Mouse (Mus musculus) limb, embryonic 14.5 days (tissue): ENCODE data around the gene Atg4c. TPM values are rescaled to one million over a fixed set of nuclear protein-coding genes. Genes with fewer than 3 reads are reported as not detected.

Experiments used
- ATAC-seq: fragments of 200-750 bp; cut with Nextera tagmentation; 2 replicates; pipeline ENCODE4 v1.8.0; 2017; ENCODE audit warnings: low read depth, moderate number of reproducible peaks, moderate TSS enrichment; ENCODE audit not compliant: low FRiP score
- DNase-seq: peaks from one replicate; pipeline ENCODE4 v3.0.0-alpha.2; 2015; ENCODE audit warnings: low spot score
- H3K27ac ChIP-seq: fragments of 300-500 bp; sonication (generic); replicated peaks from 2 replicates; pipeline ENCODE4 v1.5.1; 2014; ENCODE audit warnings: low read depth, mild to moderate bottlenecking, low read length, moderate library complexity, mixed read lengths
- H3K27me3 ChIP-seq: fragments of 300-500 bp; sonication (generic); 2 replicates; pipeline ENCODE4 v1.6.1; 2014; ENCODE audit warnings: low read length, mixed read lengths; ENCODE audit not compliant: control insufficient read depth, insufficient read depth
- H3K36me3 ChIP-seq: fragments of 300-500 bp; sonication (generic); 2 replicates; pipeline ENCODE4 v1.6.1; 2014; ENCODE audit warnings: mild to moderate bottlenecking, low read length, moderate library complexity, mixed read lengths; ENCODE audit not compliant: control insufficient read depth, insufficient read depth
- H3K4me1 ChIP-seq: fragments of 300-500 bp; sonication (generic); 2 replicates; pipeline ENCODE4 v1.6.1; 2014; ENCODE audit warnings: antibody characterized with exemption, low read length, mixed read lengths; ENCODE audit not compliant: control insufficient read depth, insufficient read depth
- H3K4me2 ChIP-seq: fragments of 300-500 bp; sonication (generic); replicated peaks from 2 replicates; pipeline ENCODE4 v1.6.1; 2014; ENCODE audit warnings: low read depth, mild to moderate bottlenecking, low read length, moderate library complexity; ENCODE audit not compliant: severe bottlenecking
- H3K4me3 ChIP-seq: fragments of 300-500 bp; sonication (generic); replicated peaks from 2 replicates; pipeline ENCODE4 v1.5.1; 2014; ENCODE audit warnings: low read length
- H3K9ac ChIP-seq: fragments of 300-500 bp; sonication (generic); 2 replicates; pipeline ENCODE4 v1.6.1; 2014; ENCODE audit warnings: mild to moderate bottlenecking, low read depth, low read length, moderate library complexity; ENCODE audit not compliant: severe bottlenecking
- H3K9me3 ChIP-seq: fragments of 300-500 bp; sonication (generic); 2 replicates; pipeline ENCODE4 v1.6.1; 2016; ENCODE audit warnings: low read length; ENCODE audit not compliant: control insufficient read depth
- POLR2A ChIP-seq: fragments of 200-500 bp; IDR thresholded peaks from 2 replicates; pipeline ENCODE4 v1.8.0; 2012; ENCODE audit warnings: inconsistent platforms, mild to moderate bottlenecking, moderate library complexity, borderline replicate concordance; ENCODE audit not compliant: insufficient read depth, insufficient read length; ENCODE audit errors: extremely low read depth
- WGBS: fragments of 180-500 bp; shearing (Covaris S2); extraction: QIAGEN DNeasy Blood & Tissue Kit; methylation state at CpG from one replicate; pipeline ENCODE4 v1.1.7; 2014; 5-methylcytosine and 5-hydroxymethylcytosine counted together
- polyA plus RNA-seq, 2 experiments: library from polyadenylated mRNA; depleted of rRNA in 1 of 2; stranded (reverse) in 1 of 2; unstranded in 1 of 2; fragments of >200 nt; fragmentation: Nextera tagmentation in 1 of 2; extraction: Ambion mirVana in 1 of 2; gene quantifications; 2 replicates each; pipeline versions ENCODE4 v1.2.1 to v1.2.3; 2012 to 2014

Atg4c gene
- polyA plus RNA-seq, 2 experiments = 11.8 to 13.7 TPM

DNA sequence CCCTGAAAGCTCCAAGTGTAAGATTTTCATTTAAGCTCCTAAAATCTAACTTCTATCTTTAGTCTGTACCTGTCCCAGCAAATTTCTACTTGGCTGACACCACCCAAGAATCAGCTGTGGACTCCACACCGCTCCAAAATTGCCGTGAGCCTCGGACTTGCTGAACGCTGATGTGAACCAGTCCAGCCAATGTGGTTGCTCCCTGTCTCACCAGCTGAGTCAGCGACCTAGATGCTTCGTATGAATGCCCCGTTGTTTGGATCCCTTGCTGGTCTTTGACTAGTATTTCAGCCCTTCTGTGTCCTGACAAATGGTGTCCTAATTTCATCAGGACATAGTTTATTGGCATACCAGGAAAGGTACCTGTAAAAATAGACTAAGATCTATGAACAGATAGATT lies 19.5 kb upstream of the Atg4c start:
- WGBS = 86% methylated on average over 7 of the region's 7 CpGs
- no peak overlapping the region for H3K9ac ChIP-seq
- no peaks in the 10 kb centered on the region for H3K36me3 ChIP-seq
- ATAC-seq (no peak), DNase-seq (no peak)
- no peak overlapping the region for H3K4me2 ChIP-seq
- H3K27me3 ChIP-seq = no peaks in the 10 kb centered on the region
- H3K9me3 ChIP-seq = no peaks in the 10 kb centered on the region
- H3K4me3 ChIP-seq = no peak overlapping the region
- H3K4me1 ChIP-seq = no peaks in the 10 kb centered on the region
- H3K27ac ChIP-seq = no peak overlapping the region
- no peak for TF ChIP-seq POLR2A

DNA sequence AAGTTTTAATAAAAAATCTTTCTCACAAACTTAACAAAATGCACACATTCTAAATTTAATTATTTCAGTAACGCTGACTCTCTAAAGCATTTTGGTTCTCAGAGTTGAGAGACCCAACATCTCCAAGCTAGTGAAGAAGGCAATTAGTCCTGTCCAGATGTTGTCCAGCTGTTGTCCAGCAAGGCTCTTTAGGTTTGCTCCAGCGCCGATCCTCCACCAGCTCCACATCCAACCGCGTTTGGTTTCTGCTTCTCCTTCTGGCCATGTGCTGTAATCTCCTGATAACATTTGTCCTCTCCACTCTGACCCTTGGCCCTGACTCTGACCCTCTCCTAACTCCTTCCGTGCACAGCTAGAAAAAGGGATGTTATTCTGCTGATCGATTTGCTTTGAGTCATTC lies 16.9 kb upstream of the Atg4c start:
- no peak for ATAC-seq
- TF ChIP-seq POLR2A = no peak
- Histone ChIP-seq H3K36me3 (no peaks in the 10 kb centered on the region), H3K9ac (no peak overlapping the region), H3K27ac (no peak overlapping the region), H3K27me3 (no peaks in the 10 kb centered on the region), H3K9me3 (no peaks in the 10 kb centered on the region), H3K4me1 (peaks cover 3% of the 10 kb centered on the region; the same call in 1 of the 2 replicates), H3K4me3 (no peak overlapping the region), H3K4me2 (no peak overlapping the region)
- no peak for DNase-seq
- 54% methylated on average over 7 of the region's 7 CpGs for WGBS

DNA sequence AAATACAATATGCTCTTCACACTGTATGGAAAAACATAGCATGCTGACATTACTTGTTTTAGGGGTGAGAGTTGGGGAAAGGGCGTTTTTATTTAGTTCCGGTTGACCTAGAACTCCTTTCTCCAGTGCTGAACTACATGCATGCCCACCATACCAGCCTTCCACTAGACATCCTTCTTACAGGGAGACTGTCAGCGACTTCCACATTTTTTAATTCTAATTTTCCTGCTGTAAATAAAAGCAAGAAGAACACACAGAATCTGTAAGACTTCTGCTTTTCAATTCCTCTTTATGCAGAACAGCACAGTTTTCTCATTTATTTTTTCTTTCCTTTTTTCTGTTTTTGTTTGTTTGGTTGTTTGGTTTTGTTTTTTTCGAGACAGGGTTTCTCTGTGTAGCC lies 16.5 kb upstream of the Atg4c start:
- DNase-seq = no peak
- Histone ChIP-seq H3K27me3 (no peaks in the 10 kb centered on the region), H3K4me2 (no peak overlapping the region), H3K9me3 (no peaks in the 10 kb centered on the region), H3K4me1 (peaks cover 3% of the 10 kb centered on the region; the same call in 1 of the 2 replicates), H3K9ac (no peak overlapping the region), H3K27ac (no peak overlapping the region), H3K4me3 (no peak overlapping the region), H3K36me3 (no peaks in the 10 kb centered on the region)
- 90% methylated on average over 4 of the region's 4 CpGs for WGBS
- ATAC-seq = no peak
- no peak for TF ChIP-seq POLR2A

DNA sequence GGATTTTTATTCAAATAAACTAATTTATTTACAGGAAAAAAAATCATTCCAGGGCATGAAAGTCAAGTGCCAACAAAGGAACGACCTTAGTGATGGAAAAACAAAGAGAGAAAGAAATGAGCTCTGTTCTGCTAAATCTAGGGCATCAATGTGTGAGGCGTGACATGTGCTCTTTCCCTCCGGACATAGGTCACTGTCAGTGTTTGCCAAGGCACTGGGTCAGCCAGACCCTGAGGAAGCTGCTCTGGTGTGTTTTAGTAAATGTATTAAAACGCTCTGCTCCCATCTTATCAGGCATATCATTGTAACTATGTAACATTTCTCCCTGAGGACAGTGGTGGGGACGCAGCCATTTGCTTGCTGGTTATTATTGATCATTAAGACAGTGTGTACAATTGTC lies 14.9 kb upstream of the Atg4c start:
- H3K4me3 ChIP-seq = no peak overlapping the region
- H3K9me3 ChIP-seq = no peaks in the 10 kb centered on the region
- no peak overlapping the region for H3K4me2 ChIP-seq
- H3K27ac ChIP-seq = no peak overlapping the region
- ATAC-seq = no peak
- H3K27me3 ChIP-seq = no peaks in the 10 kb centered on the region
- H3K4me1 ChIP-seq = peaks cover 3% of the 10 kb centered on the region; the same call in 1 of the 2 replicates
- no peak for TF ChIP-seq POLR2A
- 82% methylated on average over 5 of the region's 5 CpGs for WGBS
- no peaks in the 10 kb centered on the region for H3K36me3 ChIP-seq
- DNase-seq = no peak
- H3K9ac ChIP-seq = no peak overlapping the region

DNA sequence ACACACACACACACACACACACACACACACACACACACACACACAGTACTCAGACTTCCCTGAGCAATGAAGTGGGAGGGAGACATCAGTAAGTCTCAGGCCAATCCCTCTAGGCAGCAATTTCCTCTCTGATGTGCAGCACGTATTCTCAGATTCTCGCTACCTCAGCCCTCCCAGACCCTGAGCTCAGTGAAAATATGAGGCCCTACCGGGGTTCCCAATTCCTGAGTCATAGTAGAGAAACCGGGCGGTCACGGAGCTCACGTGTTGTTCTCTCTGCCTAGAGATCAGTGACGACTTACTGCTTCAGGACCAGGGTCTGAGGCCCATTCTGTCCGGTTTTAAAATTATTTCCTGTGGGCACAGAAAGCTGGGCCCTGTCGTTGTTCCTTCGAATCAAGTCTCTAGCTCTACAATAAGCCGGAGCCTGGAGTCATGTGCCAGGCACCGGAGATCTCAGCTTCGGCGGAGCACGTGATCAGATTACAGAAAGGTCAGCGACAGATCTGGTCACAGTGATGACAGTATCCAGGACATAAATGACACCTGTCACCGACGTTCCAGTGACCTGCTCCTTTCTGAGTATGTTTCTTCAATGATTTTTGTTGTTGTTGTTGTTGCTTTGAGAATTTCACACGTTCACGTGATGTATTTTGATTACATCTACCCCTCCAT lies 14.2 kb upstream of the Atg4c start:
- Histone ChIP-seq H3K27ac (no peak overlapping the region), H3K4me1 (peaks cover 3% of the 10 kb centered on the region; the same call in 1 of the 2 replicates), H3K9ac (no peak overlapping the region), H3K36me3 (no peaks in the 10 kb centered on the region), H3K27me3 (no peaks in the 10 kb centered on the region), H3K4me2 (no peak overlapping the region), H3K4me3 (no peak overlapping the region), H3K9me3 (no peaks in the 10 kb centered on the region)
- ATAC-seq (0 out of 2 replicates have a peak, but pooled peaks have one; percentile 30), DNase-seq (peak; percentile 50)
- TF ChIP-seq POLR2A = no peak
- WGBS = 53% methylated on average over 21 of the region's 21 CpGs
